Mouse (Mus musculus) right cerebral cortex, adult 18-20 months (tissue): Measurements from ENCODE around the gene Ubox5.
A peak's percentile ranks its signal among the peaks of the same experiment; 100 is the strongest.

Experiments used
- DNase-seq: peaks from one replicate; pipeline ENCODE4 v3.0.0; 2022; ENCODE audit warnings: mixed read lengths

The Ubox5 gene

GRCm38 (mm10) chr2:130574960-130575359, 54.9 kb downstream of the Ubox5 start:
- no peak for DNase-seq

GRCm38 (mm10) chr2:130569926-130570325, 59.9 kb downstream of the Ubox5 start:
- no peak for DNase-seq

GRCm38 (mm10) chr2:130568921-130569320, 60.9 kb downstream of the Ubox5 start:
- no peak for DNase-seq

GRCm38 (mm10) chr2:130564983-130565382, 64.9 kb downstream of the Ubox5 start:
- DNase-seq: no peak

DNA sequence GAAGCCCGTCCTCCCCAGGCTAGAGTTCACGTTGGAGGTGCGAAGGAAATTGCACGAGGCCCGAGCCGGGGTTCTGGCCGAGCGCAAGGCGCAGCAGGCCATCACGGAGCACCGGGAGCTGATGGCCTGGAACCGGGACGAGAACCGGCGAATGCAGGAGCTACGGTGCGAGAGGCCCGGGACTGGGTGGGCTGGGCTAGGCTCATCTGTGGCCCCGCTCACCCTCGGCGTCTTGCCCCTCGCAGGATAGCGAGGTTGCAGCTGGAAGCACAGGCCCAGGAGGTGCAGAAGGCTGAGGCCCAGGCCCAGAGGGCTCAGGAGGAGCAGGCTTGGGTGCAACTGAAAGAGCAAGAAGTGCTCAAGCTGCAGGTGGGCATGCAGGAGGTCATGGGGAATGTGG, 65.8 kb downstream of the Ubox5 start:
- peak; percentile 30 for DNase-seq

GRCm38 (mm10) chr2:130563212-130564055, 66.4 kb downstream of the Ubox5 start, which contains the start of gene Mrps26:
Gene Mrps26 (plus strand): TSS chr2:130563742.
- peak; percentile 97 for DNase-seq

DNA sequence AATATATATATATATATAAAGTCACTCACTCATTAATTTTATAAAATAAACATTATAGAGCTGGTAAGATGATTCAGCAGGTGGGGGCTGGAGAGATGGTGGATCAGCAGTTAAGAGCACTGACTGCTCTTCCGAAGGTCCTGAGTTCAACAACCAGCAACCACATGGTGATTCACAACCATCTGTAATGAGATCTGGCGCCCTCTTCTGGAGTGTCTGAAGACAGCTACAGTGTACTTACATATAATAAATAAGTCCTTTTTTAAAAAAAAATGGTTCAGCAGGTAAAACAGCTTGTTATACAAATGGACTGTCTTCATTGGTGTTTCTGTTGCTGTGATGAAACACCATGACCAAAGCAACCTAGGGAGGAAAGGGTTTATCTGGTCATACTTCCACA, 71.8 kb downstream of the Ubox5 start:
- no peak for DNase-seq

DNA sequence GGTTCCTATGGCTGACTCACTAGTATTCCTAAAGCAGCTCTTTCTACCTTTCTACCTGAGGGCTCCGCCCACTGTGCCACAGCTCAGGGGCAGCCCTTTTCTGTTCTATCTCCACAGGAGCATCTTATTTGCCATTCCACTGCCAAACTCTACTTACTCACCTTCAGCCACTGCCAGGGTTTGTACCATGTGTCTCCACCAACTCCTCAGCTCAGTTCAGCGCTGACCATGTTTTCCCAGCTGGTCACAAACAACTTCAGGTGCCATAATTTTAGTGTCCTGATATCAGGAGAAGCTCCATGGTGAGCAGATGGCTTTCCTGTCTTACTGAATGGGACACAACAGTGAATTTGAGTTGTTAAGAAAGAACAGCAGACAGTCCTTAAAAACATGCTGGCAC, 72.4 kb downstream of the Ubox5 start:
- no peak for DNase-seq

DNA sequence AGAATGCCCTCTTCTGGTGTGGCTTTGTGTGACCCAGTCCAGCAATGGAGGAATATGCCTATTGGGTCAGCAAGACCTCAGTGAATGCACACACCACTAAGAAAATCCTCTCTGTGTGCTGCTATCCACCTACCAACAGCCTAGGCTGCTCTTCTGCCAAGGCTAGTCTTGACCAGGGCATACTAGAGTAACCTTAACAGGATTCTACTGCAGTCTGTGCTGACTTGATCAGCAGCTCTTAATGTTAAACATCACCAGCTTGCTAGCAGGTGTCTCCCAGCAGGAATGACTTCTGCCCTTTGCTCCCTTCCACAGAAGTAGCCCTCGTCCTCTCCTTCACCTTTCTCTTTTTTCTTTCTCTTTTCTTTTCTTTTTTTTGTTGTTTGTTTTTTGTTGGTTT, 73.5 kb downstream of the Ubox5 start:
- no peak for DNase-seq

DNA sequence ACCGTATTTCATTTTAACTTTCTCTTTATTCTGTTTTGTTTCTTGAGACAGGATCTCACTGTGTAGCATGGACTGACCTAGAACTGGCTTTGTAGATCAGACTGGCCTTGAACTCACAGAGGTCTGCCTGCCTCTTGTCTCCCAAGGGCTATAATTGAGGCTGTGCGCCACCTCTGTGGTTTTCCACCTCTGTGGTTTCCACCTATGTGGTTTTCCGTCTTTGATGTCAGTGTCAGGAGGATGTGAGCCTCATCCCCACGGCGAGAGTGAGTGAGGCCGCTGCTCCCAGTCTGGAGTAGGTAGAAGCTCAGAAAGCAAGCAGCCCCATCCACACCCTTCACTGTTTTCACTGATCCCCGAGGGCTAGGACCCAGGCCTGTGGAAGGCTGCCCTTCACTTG, 75.0 kb downstream of the Ubox5 start:
- DNase-seq: no peak

DNA sequence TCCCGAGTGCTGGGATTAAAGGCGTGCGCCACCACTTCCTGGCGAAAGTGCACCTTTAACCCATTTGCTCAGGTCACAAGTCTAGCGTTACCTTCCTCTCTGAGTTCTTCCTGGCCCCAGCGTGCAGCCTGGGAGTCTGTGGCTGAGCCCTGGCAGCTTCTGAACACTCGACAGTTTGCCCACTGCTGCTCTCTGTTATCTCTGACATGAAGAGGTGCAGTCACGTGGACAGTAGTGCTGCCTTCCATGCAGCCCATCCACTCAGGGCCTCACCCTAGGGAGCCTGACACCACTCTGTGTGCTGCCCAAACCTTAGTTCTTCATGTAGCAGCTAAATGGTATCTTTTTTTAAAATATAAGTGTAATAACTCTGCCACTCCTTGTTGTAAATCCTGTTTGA, 82.9 kb downstream of the Ubox5 start:
- DNase-seq: no peak

DNA sequence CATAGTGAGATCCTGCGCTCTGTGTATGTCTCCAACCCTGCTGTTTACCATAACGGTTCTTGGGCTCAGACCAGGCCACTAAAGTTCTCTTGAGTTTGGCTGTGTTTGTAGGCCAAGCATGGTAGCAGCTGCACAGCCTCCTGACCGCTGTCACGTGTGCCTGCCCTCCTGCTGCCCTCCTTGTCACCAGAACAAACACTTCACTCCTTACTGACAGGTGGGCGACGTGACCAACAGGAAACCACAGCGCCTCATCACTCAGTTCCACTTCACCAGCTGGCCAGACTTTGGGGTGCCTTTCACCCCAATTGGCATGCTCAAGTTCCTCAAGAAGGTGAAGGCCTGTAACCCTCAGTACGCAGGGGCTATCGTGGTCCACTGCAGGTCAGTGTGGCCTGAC, 89.6 kb downstream of the Ubox5 start:
- DNase-seq: no peak
